Mouse (Mus musculus): ENCODE measurements at regions not wholly inside any gene's neighbourhood (a gene's known extent, or its start where the extent isn't known, plus 50 kb on each side); places are given as distances from the start of the nearest gene placed in this dataset.

GRCm38 (mm10) chr3:101714810-101715209 is 110.3 kb upstream of the Atp1a1 start:
- TF ChIP-seq CTCF (IDR thresholded peaks at IDR 0.05) (no peak), EP300 (IDR thresholded peaks at IDR 0.05) (no peak)
